Mouse (Mus musculus): ENCODE data around the gene Asb8.

DNA sequence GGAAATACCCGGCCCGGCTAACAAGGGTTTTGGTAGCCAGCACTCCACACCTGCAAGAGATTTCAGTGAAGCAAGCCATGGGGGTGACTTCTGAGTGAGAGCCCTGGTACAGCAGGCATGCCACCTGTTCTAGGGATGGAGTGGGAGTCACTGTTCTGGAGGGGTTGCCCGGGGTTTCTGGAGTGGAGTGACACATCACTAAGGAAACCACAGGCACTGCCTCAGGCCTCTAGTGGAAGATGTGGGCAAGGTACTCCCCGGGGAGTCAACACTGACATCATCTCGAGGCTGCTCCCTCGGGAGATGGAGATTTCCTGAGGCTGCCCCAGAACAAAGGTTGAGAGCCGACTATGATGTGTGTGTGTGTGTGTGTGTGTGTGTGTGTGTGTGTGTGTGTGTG is 4.9 kb upstream of the Asb8 start:
- TF ChIP-seq CTCF (IDR thresholded peaks at IDR 0.05; ENCODE audit: extremely low read depth, insufficient read depth, insufficient read length, insufficient replicate concordance): no peak
- TF ChIP-seq POLR2A (IDR thresholded peaks at IDR 0.05; ENCODE audit: low read depth, low read length): no peak

All from spleen, adult 2 months (tissue).